Mouse (Mus musculus): Measurements from ENCODE around the gene Prdm11.

DNA sequence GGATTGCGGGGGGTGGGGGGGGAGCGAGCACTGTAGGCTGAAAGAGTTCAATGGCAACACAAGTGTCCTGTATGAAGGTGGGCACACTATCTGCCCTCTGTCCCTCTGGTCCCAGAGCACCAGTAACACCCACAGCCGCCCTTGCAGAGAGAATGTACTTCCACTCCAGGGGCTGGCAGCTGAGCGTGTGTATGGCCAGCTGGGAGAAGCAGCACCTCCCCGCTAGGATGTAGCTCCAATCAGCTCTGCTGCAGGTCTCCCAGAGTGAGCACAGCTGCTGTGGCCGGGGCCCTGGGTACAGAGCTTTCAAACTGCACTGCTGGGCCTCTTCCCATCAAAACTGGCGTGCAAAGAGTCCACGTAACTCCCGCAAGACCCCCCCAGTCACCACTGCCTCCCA lies 14.9 kb downstream of the Prdm11 start:
- TF ChIP-seq CHD2 (IDR thresholded peaks at IDR 0.05; ENCODE audit: low read depth, low read length) (no peak), ZNF384 (IDR thresholded peaks at IDR 0.05; ENCODE audit: low read depth, low read length) (no peak)

Data from ES-E14 (cell line).